Mouse (Mus musculus) liver, embryonic 16.5 days (tissue): ENCODE data around the gene Metap1d. TPM values are rescaled to one million over a fixed set of nuclear protein-coding genes. Genes with fewer than 3 reads are reported as not detected.

ENCODE experiments used
- ATAC-seq: fragments of 200-750 bp; cut with Nextera tagmentation; 2 replicates; pipeline ENCODE4 v1.8.0; 2017; ENCODE audit warnings: low read depth, mild to moderate bottlenecking, moderate number of reproducible peaks, moderate library complexity
- H3K27ac ChIP-seq: fragments of 300-500 bp; sonication (generic); 2 replicates; pipeline ENCODE4 v1.5.1; 2014; ENCODE audit warnings: mild to moderate bottlenecking, low read length
- H3K27me3 ChIP-seq: fragments of 300-500 bp; sonication (generic); 2 replicates; pipeline ENCODE4 v1.6.1; 2014; ENCODE audit warnings: low read depth, low read length, mixed read lengths; ENCODE audit not compliant: control insufficient read depth, insufficient read depth
- H3K36me3 ChIP-seq: fragments of 300-500 bp; sonication (generic); 2 replicates; pipeline ENCODE4 v1.6.1; 2014; ENCODE audit warnings: mild to moderate bottlenecking; ENCODE audit not compliant: control insufficient read depth, insufficient read depth
- H3K4me1 ChIP-seq: fragments of 300-500 bp; sonication (generic); 2 replicates; pipeline ENCODE4 v1.6.1; 2014; ENCODE audit warnings: low read depth, low read length, mixed read lengths; ENCODE audit not compliant: control insufficient read depth
- H3K4me2 ChIP-seq: fragments of 300-500 bp; sonication (generic); 2 replicates; pipeline ENCODE4 v1.6.1; 2014; ENCODE audit warnings: low read depth, low read length, mixed read lengths
- H3K4me3 ChIP-seq: fragments of 300-500 bp; sonication (generic); 2 replicates; pipeline ENCODE4 v1.5.1; 2014; ENCODE audit warnings: low read depth, mild to moderate bottlenecking, low read length
- H3K9ac ChIP-seq: fragments of 300-500 bp; sonication (generic); 2 replicates; pipeline ENCODE4 v1.6.1; 2014; ENCODE audit warnings: low read depth, low read length
- H3K9me3 ChIP-seq: fragments of 300-500 bp; sonication (generic); replicated peaks from 2 replicates; pipeline ENCODE4 v1.6.1; 2016; ENCODE audit warnings: low read length; ENCODE audit not compliant: control insufficient read depth
- WGBS: fragments of 180-500 bp; shearing (Covaris S2); extraction: QIAGEN DNeasy Blood & Tissue Kit; methylation state at CpG from one replicate; pipeline ENCODE4 v1.1.7; 2014; ENCODE audit not compliant: insufficient replicate concordance; 5-methylcytosine and 5-hydroxymethylcytosine counted together
- polyA plus RNA-seq: library from polyadenylated mRNA; unstranded; fragments of >200 nt; fragmentation: Nextera tagmentation; extraction: Ambion mirVana; gene quantifications from 2 replicates; pipeline ENCODE4 v1.2.1, GENCODE M21; 2015

Gene Metap1d
- polyA plus RNA-seq, 1 experiment from 2014 or later: 24.9 TPM

GRCm38 (mm10) chr2:71526595-71527322 is 73.7 kb downstream of the Metap1d start:
- Histone ChIP-seq H3K27ac (no peak overlapping the region), H3K4me3 (no peak overlapping the region), H3K9ac (no peak overlapping the region), H3K4me1 (peaks cover 14% of the 10 kb centered on the region), H3K9me3 (no peaks in the 10 kb centered on the region), H3K27me3 (peaks cover 85% of the 10 kb centered on the region), H3K36me3 (no peaks in the 10 kb centered on the region), H3K4me2 (no peak overlapping the region)
- WGBS: 2% methylated on average over 10 of the region's 10 CpGs
- no peak for ATAC-seq

GRCm38 (mm10) chr2:71527323-71528013 is 74.4 kb downstream of the Metap1d start:
- ATAC-seq: no peak
- WGBS: 2% methylated on average over 24 of the region's 24 CpGs
- Histone ChIP-seq H3K9ac (no peak overlapping the region), H3K27ac (no peak overlapping the region), H3K36me3 (no peaks in the 10 kb centered on the region), H3K4me2 (no peak overlapping the region), H3K9me3 (no peaks in the 10 kb centered on the region), H3K27me3 (peaks cover 92% of the 10 kb centered on the region), H3K4me1 (peaks cover 14% of the 10 kb centered on the region), H3K4me3 (no peak overlapping the region)

GRCm38 (mm10) chr2:71528014-71528713 is 75.1 kb downstream of the Metap1d start, which contains the start of gene Dlx1:
Dlx1 (plus strand) TSS chr2:71528113.
- Histone ChIP-seq H3K27me3 (peaks cover 97% of the 10 kb centered on the region), H3K9ac (no peak within 1 kb of the TSS), H3K36me3 (no peaks in the 10 kb centered on the region), H3K4me3 (peak within 1 kb of the TSS; percentile 57), H3K9me3 (no peaks in the 10 kb centered on the region), H3K27ac (no peak within 1 kb of the TSS), H3K4me2 (peak within 1 kb of the TSS; percentile 83), H3K4me1 (peaks cover 14% of the 10 kb centered on the region)
- no peak for ATAC-seq
- WGBS: 3% methylated on average over 26 of the region's 26 CpGs

GRCm38 (mm10) chr2:71528714-71529510 is 75.8 kb downstream of the Metap1d start:
- H3K27me3 ChIP-seq: peaks cover 97% of the 10 kb centered on the region
- WGBS: under 1% methylated on average over 54 of the region's 57 CpGs
- no peak overlapping the region for H3K9ac ChIP-seq
- peak; percentile 27; the same call in 1 of the 2 replicates for ATAC-seq
- H3K9me3 ChIP-seq: no peaks in the 10 kb centered on the region
- peaks cover 14% of the 10 kb centered on the region for H3K4me1 ChIP-seq
- no peaks in the 10 kb centered on the region for H3K36me3 ChIP-seq
- no peak overlapping the region for H3K27ac ChIP-seq
- H3K4me3 ChIP-seq: peak overlapping the region; percentile 57
- H3K4me2 ChIP-seq: peak overlapping the region; percentile 83

GRCm38 (mm10) chr2:71529511-71530351 is 76.7 kb downstream of the Metap1d start:
- Histone ChIP-seq H3K4me3 (peak overlapping the region; percentile 57), H3K27me3 (peaks cover 99% of the 10 kb centered on the region), H3K9me3 (no peaks in the 10 kb centered on the region), H3K4me1 (peaks cover 14% of the 10 kb centered on the region), H3K4me2 (peak overlapping the region; percentile 83), H3K27ac (no peak overlapping the region), H3K36me3 (no peaks in the 10 kb centered on the region), H3K9ac (no peak overlapping the region)
- WGBS: under 1% methylated on average over 48 of the region's 60 CpGs
- ATAC-seq: peak; percentile 88

GRCm38 (mm10) chr2:71530391-71531123 is 77.5 kb downstream of the Metap1d start:
- 2% methylated on average over 34 of the region's 34 CpGs for WGBS
- no peak overlapping the region for H3K4me3 ChIP-seq
- H3K4me2 ChIP-seq: no peak overlapping the region
- H3K9me3 ChIP-seq: no peaks in the 10 kb centered on the region
- H3K27ac ChIP-seq: no peak overlapping the region
- no peak overlapping the region for H3K9ac ChIP-seq
- H3K36me3 ChIP-seq: no peaks in the 10 kb centered on the region
- H3K4me1 ChIP-seq: peaks cover 14% of the 10 kb centered on the region
- ATAC-seq: no peak
- H3K27me3 ChIP-seq: peaks cover 98% of the 10 kb centered on the region

GRCm38 (mm10) chr2:71531124-71531590 is 78.1 kb downstream of the Metap1d start:
- Histone ChIP-seq H3K27ac (no peak overlapping the region), H3K4me3 (no peak overlapping the region), H3K9me3 (no peaks in the 10 kb centered on the region), H3K27me3 (peaks cover 97% of the 10 kb centered on the region), H3K4me2 (no peak overlapping the region), H3K4me1 (peaks cover 14% of the 10 kb centered on the region), H3K9ac (no peak overlapping the region), H3K36me3 (no peaks in the 10 kb centered on the region)
- WGBS: 2% methylated on average over 12 of the region's 12 CpGs
- no peak for ATAC-seq
